8 mouse cellular contexts compared by ENCODE assay signal in the genomic region with DNA sequence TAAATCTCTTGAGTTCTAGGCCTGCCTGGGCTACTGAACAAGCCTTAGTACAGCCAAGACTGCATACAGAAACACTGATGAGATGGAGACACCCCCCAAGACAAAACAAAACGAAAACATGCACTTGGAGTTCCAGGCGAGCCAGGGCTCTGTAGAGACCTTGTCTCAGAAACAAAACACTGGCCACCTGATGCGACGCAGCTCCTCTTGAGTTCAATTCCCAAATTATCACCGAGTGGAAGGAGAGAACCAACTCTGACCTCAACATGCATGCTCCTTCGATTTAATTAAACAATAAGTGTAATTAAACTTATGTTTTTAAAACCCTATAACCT. TPM values are rescaled to one million over a fixed set of nuclear protein-coding genes. Genes with fewer than 3 reads are reported as not detected.
DNase-seq lines count a peak whose midpoint lies in the region; ATAC-seq lines count a peak whose summit lies in the region.

No protein-coding gene starts in this region.

- peaks cover 4% of the 10 kb centered on the region; the same call in 1 of the 2 replicates for H3K36me3 ChIP-seq in forebrain, embryonic 11.5 days (ENCODE audit: control insufficient read depth, insufficient read depth, low read length)
- H3K36me3 ChIP-seq in limb, embryonic 15.5 days = peaks cover 32% of the 10 kb centered on the region
- peaks cover 33% of the 10 kb centered on the region for H3K36me3 ChIP-seq in neural tube, embryonic 13.5 days

- DNase-seq in spleen, postnatal 10 days (ENCODE audit: low spot score in 2 of 2) = peak; percentile 45 to 47
- DNase-seq in spleen, postnatal 36 days (ENCODE audit: low spot score in 2 of 2) = no peak
- DNase-seq in forebrain, embryonic 11.5 days (ENCODE audit: low spot score) = peak; percentile 53
- no peak for DNase-seq in cerebellum, postnatal 25 days
- DNase-seq in urinary bladder, postnatal 36 days (ENCODE audit: low spot score in 2 of 2) = no peak
- DNase-seq in layer of hippocampus, adult 9-10 months (ENCODE audit: low spot score) = no peak

- H3K9ac ChIP-seq in forebrain, embryonic 11.5 days (ENCODE audit: low read length) = peak overlapping the region; percentile 90
- no peak overlapping the region for H3K9ac ChIP-seq in limb, embryonic 15.5 days
- peak overlapping the region; percentile 95 for H3K9ac ChIP-seq in neural tube, embryonic 13.5 days

- no peaks in the 10 kb centered on the region for H3K9me3 ChIP-seq in forebrain, embryonic 11.5 days (ENCODE audit: control insufficient read depth, low read length)
- no peaks in the 10 kb centered on the region for H3K9me3 ChIP-seq in limb, embryonic 15.5 days
- no peaks in the 10 kb centered on the region for H3K9me3 ChIP-seq in neural tube, embryonic 13.5 days

- ATAC-seq in forebrain, embryonic 11.5 days (replicated peaks; ENCODE audit: low FRiP score) = peak; percentile 8; the same call in 1 of the 2 replicates
- no peak for ATAC-seq in limb, embryonic 15.5 days (ENCODE audit: insufficient number of reproducible peaks, low FRiP score, low TSS enrichment, low read depth)
- peak; percentile 1; the same call in 1 of the 2 replicates for ATAC-seq in neural tube, embryonic 13.5 days (ENCODE audit: low read depth)

- H3K4me1 ChIP-seq in forebrain, embryonic 11.5 days (replicated peaks; ENCODE audit: control insufficient read depth, insufficient read depth, low read length) = peaks cover 10% of the 10 kb centered on the region
- peaks cover 28% of the 10 kb centered on the region for H3K4me1 ChIP-seq in limb, embryonic 15.5 days
- peaks cover 30% of the 10 kb centered on the region for H3K4me1 ChIP-seq in neural tube, embryonic 13.5 days (replicated peaks)

- no peaks in the 10 kb centered on the region for H3K27me3 ChIP-seq in forebrain, embryonic 11.5 days (ENCODE audit: control insufficient read depth, insufficient read depth, low read length)
- no peaks in the 10 kb centered on the region for H3K27me3 ChIP-seq in limb, embryonic 15.5 days
- no peaks in the 10 kb centered on the region for H3K27me3 ChIP-seq in neural tube, embryonic 13.5 days

- peak overlapping the region; percentile 88 for H3K27ac ChIP-seq in forebrain, embryonic 11.5 days (ENCODE audit: low read depth, low read length)
- H3K27ac ChIP-seq in limb, embryonic 15.5 days = peak overlapping the region; percentile 96
- H3K27ac ChIP-seq in neural tube, embryonic 13.5 days (replicated peaks) = peak overlapping the region; percentile 95

- peak overlapping the region; percentile 86 for H3K4me2 ChIP-seq in forebrain, embryonic 11.5 days (ENCODE audit: low read depth, low read length, severe bottlenecking)
- peak overlapping the region; percentile 71 for H3K4me2 ChIP-seq in limb, embryonic 15.5 days
- H3K4me2 ChIP-seq in neural tube, embryonic 13.5 days = peak overlapping the region; percentile 77

- H3K4me3 ChIP-seq in forebrain, embryonic 11.5 days (ENCODE audit: low read depth, low read length) = peak overlapping the region; percentile 79
- H3K4me3 ChIP-seq in limb, embryonic 15.5 days = peak overlapping the region; percentile 74
- peak overlapping the region; percentile 72 for H3K4me3 ChIP-seq in neural tube, embryonic 13.5 days

- WGBS in forebrain, embryonic 11.5 days = 30% methylated on average over 6 of the region's 6 CpGs
- WGBS in limb, embryonic 15.5 days = 18% methylated on average over 6 of the region's 6 CpGs
- 27% methylated on average over 6 of the region's 6 CpGs for WGBS in neural tube, embryonic 13.5 days

RNA-seq across cellular contexts. Expression of a gene that starts 0.2 kb away (rescaled TPM):
- 740 and 778 TPM in 2 replicates for polyA plus RNA-seq in forebrain, embryonic 11.5 days (2014; fragmentation: Nextera tagmentation; extraction: Ambion mirVana)
- polyA plus RNA-seq in limb, embryonic 15.5 days (2015; fragmentation: Nextera tagmentation; extraction: Ambion mirVana) = 621 and 657 TPM in 2 replicates
- 548 and 562 TPM in 2 replicates for polyA plus RNA-seq in neural tube, embryonic 13.5 days (2015; fragmentation: Nextera tagmentation; extraction: Ambion mirVana)

RNA-seq across cellular contexts. Expression of a gene that starts 9.1 kb away (rescaled TPM):
- 131 and 138 TPM in 2 replicates for polyA plus RNA-seq in forebrain, embryonic 11.5 days (2014; fragmentation: Nextera tagmentation; extraction: Ambion mirVana)
- 99.6 and 108 TPM in 2 replicates for polyA plus RNA-seq in limb, embryonic 15.5 days (2015; fragmentation: Nextera tagmentation; extraction: Ambion mirVana)
- polyA plus RNA-seq in neural tube, embryonic 13.5 days (2015; fragmentation: Nextera tagmentation; extraction: Ambion mirVana) = 121 and 129 TPM in 2 replicates

RNA-seq across cellular contexts. Expression of a gene that starts 32.6 kb away (rescaled TPM):
- 20.8 and 25.5 TPM in 2 replicates for polyA plus RNA-seq in forebrain, embryonic 11.5 days (2014; fragmentation: Nextera tagmentation; extraction: Ambion mirVana)
- polyA plus RNA-seq in limb, embryonic 15.5 days (2015; fragmentation: Nextera tagmentation; extraction: Ambion mirVana) = 44.3 and 47.6 TPM in 2 replicates
- 51.9 and 62.2 TPM in 2 replicates for polyA plus RNA-seq in neural tube, embryonic 13.5 days (2015; fragmentation: Nextera tagmentation; extraction: Ambion mirVana)

RNA-seq across cellular contexts. Expression of a gene that starts 32.6 kb away (rescaled TPM):
- polyA plus RNA-seq in forebrain, embryonic 11.5 days (2014; fragmentation: Nextera tagmentation; extraction: Ambion mirVana) = 298 and 303 TPM in 2 replicates
- 470 and 473 TPM in 2 replicates for polyA plus RNA-seq in limb, embryonic 15.5 days (2015; fragmentation: Nextera tagmentation; extraction: Ambion mirVana)
- polyA plus RNA-seq in neural tube, embryonic 13.5 days (2015; fragmentation: Nextera tagmentation; extraction: Ambion mirVana) = 309 and 338 TPM in 2 replicates

RNA-seq across cellular contexts. Expression of a gene that starts 41.9 kb away (rescaled TPM):
- polyA plus RNA-seq in forebrain, embryonic 11.5 days (2014; fragmentation: Nextera tagmentation; extraction: Ambion mirVana) = 25.1 and 25.9 TPM in 2 replicates
- 8.3 and 9.5 TPM in 2 replicates for polyA plus RNA-seq in limb, embryonic 15.5 days (2015; fragmentation: Nextera tagmentation; extraction: Ambion mirVana)
- polyA plus RNA-seq in neural tube, embryonic 13.5 days (2015; fragmentation: Nextera tagmentation; extraction: Ambion mirVana) = 29.1 and 30.6 TPM in 2 replicates

Comparison
In these comparisons a context has a peak if more than half of its experiments do, and no peak if none do; other contexts are left out.
1. DNase-seq: peak in spleen, postnatal 10 days (2 of 2) and forebrain, embryonic 11.5 days (single experiment); none in spleen, postnatal 36 days (0 of 2), cerebellum, postnatal 25 days (0 of 2), urinary bladder, postnatal 36 days (0 of 2) and layer of hippocampus, adult 9-10 months (single experiment).
2. Peak in every context shown above with its lines, with median percentiles within 50 percentile points of each other: H3K27ac ChIP-seq, H3K4me2 ChIP-seq and H3K4me3 ChIP-seq.